Mouse (Mus musculus): ENCODE results near the gene Snrnp200. TPM values are rescaled to one million over a fixed set of nuclear protein-coding genes. Genes with fewer than 3 reads are reported as not detected.

Gene Snrnp200
- total and polyA plus RNA-seq, 3 experiments: 67.5 to 137 (median 122) TPM

DNA sequence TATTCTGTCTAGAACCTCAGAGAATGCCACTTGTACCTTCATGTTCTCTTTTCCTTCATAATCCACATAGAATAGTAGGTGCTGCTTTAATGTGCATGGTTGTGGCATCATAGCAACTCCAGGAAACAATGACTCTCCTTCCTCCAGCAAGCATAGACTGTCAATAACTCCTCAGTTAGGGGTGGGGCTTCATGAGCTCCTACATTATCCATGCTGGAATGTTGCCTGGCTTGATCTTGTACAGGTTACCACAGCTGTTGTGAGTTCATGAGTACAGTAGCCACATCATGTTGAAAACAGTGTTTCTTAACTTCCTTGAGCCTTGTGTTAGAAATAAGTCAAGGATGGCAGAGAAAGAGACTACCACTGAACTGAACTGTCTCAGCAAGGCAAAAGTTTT, 70.0 kb downstream of the Snrnp200 start:
- no peak for DNase-seq (ENCODE audit: low read depth, low spot score)
- H3K27me3 ChIP-seq (ENCODE audit: control insufficient read depth in 1 of 2, insufficient read depth in 2 of 2, low read length in 2 of 2): no peaks in the 10 kb centered on the region
- no peaks in the 10 kb centered on the region for H3K9me3 ChIP-seq (replicated peaks; ENCODE audit: insufficient read depth, low read length)
- TF ChIP-seq RAD21 (IDR thresholded peaks at IDR 0.05; ENCODE audit: low read depth, low read length) (no peak), MAFK (IDR thresholded peaks at IDR 0.05; ENCODE audit: borderline replicate concordance, low read depth, low read length) (no peak), KAT2A (conservative IDR thresholded peaks at IDR 0.05; ENCODE audit: low read depth, low read length) (no peak), UBTF (IDR thresholded peaks at IDR 0.05; ENCODE audit: borderline replicate concordance, insufficient read depth, low read depth, low read length) (no peak), E2F4 (IDR thresholded peaks at IDR 0.05; ENCODE audit: borderline replicate concordance, low read depth, low read length) (no peak), MYB (IDR thresholded peaks at IDR 0.05; ENCODE audit: low read depth, low read length) (no peak), ZMIZ1 (IDR thresholded peaks at IDR 0.05; ENCODE audit: low read depth, low read length) (no peak), NRF1 (IDR thresholded peaks at IDR 0.05; ENCODE audit: insufficient read depth, low read depth, low read length, poor library complexity, severe bottlenecking) (no peak), ETS1 (IDR thresholded peaks at IDR 0.05; ENCODE audit: low read depth, low read length) (no peak), MEF2A (IDR thresholded peaks at IDR 0.05; ENCODE audit: extremely low read depth, insufficient replicate concordance, low read depth, low read length, poor library complexity, severe bottlenecking) (no peak), CTCF (IDR thresholded peaks at IDR 0.05 in 2 of 3, conservative IDR thresholded peaks at IDR 0.05 in 1 of 3; ENCODE audit: control insufficient read depth in 1 of 3, insufficient read depth in 1 of 3, low read depth in 2 of 3, low read length in 3 of 3, poor library complexity in 1 of 3, severe bottlenecking in 1 of 3) (no peak), ZKSCAN1 (IDR thresholded peaks at IDR 0.05; ENCODE audit: low read depth, low read length) (no peak), POLR2A (IDR thresholded peaks at IDR 0.05; ENCODE audit: control insufficient read depth in 1 of 2, insufficient read depth in 1 of 2, low read depth in 1 of 2, low read length in 2 of 2, poor library complexity in 1 of 2) (no peak), CHD2 (IDR thresholded peaks at IDR 0.05; ENCODE audit: low read length) (no peak), SIN3A (IDR thresholded peaks at IDR 0.05; ENCODE audit: low read length) (no peak), EP300 (IDR thresholded peaks at IDR 0.05; ENCODE audit: low read depth in 1 of 2, low read length in 2 of 2) (no peak), TCF12 (IDR thresholded peaks at IDR 0.05; ENCODE audit: low read depth, low read length) (no peak), MAX (IDR thresholded peaks at IDR 0.05; ENCODE audit: low read length) (no peak), MYC (IDR thresholded peaks at IDR 0.05; ENCODE audit: low read depth, low read length) (no peak)
- no peak overlapping the region for H3K27ac ChIP-seq (ENCODE audit: control insufficient read depth, low read depth, low read length)
- H3K79me2 ChIP-seq (ENCODE audit: control insufficient read depth, insufficient read depth, low read length, poor library complexity): peaks cover 44% of the 10 kb centered on the region
- no peak overlapping the region for H3K9ac ChIP-seq (ENCODE audit: control insufficient read depth, low read depth, low read length, poor library complexity, severe bottlenecking)
- H3K4me3 ChIP-seq (ENCODE audit: control insufficient read depth in 1 of 2, insufficient read depth in 1 of 2, low read depth in 2 of 2, low read length in 2 of 2): no peak overlapping the region
- peaks cover 3 to 8% of the 10 kb centered on the region in 2 experiments; a peak in 3 of 4 replicates for H3K36me3 ChIP-seq (ENCODE audit: control insufficient read depth in 1 of 2, insufficient read depth in 2 of 2, low read length in 2 of 2)
- peaks cover 0 to 4% of the 10 kb centered on the region in 2 experiments; a peak in 3 of 4 replicates for H3K4me1 ChIP-seq (ENCODE audit: control insufficient read depth in 1 of 2, insufficient read depth in 2 of 2, low read length in 2 of 2)

Other genes with a start within 250 kb of the Snrnp200 start
- 9.4 and 10.5 TPM in 2 replicates for gene Ap4e1, start 199.7 kb upstream of the Snrnp200 start, total RNA-seq (2012; rRNA removed)
- 1 to 10 TPM in 1 of 2 experiments, not detected in 1; 9.4 TPM for gene Ap4e1, start 199.7 kb upstream of the Snrnp200 start, polyA plus RNA-seq (2012; ENCODE audit: insufficient read depth in 1 of 2, insufficient read length in 2 of 2, low read depth in 1 of 2, low replicate concordance in 2 of 2, missing spikeins in 1 of 2)
- gene Blvra, start 137.7 kb upstream of the Snrnp200 start, total RNA-seq (2012; rRNA removed): 22.7 and 23.7 TPM in 2 replicates
- gene Blvra, start 137.7 kb upstream of the Snrnp200 start, polyA plus RNA-seq (2012; ENCODE audit: insufficient read depth in 1 of 2, insufficient read length in 2 of 2, low read depth in 1 of 2, low replicate concordance in 2 of 2, missing spikeins in 1 of 2): 10 to 100 TPM in 1 of 2 experiments, not detected in 1; 18.7 TPM
- gene Ncaph, start 74.4 kb upstream of the Snrnp200 start, total RNA-seq (2012; rRNA removed): 37.5 and 41.5 TPM in 2 replicates
- gene Ncaph, start 74.4 kb upstream of the Snrnp200 start, polyA plus RNA-seq (2012; ENCODE audit: insufficient read depth in 1 of 2, insufficient read length in 2 of 2, low read depth in 1 of 2, low replicate concordance in 2 of 2, missing spikeins in 1 of 2): 10 to 100 TPM in 1 of 2 experiments, not detected in 1; 49.4 TPM
- gene Itpripl1, start 64.9 kb upstream of the Snrnp200 start, total RNA-seq (2012; rRNA removed): 20.6 and 22.7 TPM in 2 replicates
- gene Itpripl1, start 64.9 kb upstream of the Snrnp200 start, polyA plus RNA-seq (2012; ENCODE audit: insufficient read depth in 1 of 2, insufficient read length in 2 of 2, low read depth in 1 of 2, low replicate concordance in 2 of 2, missing spikeins in 1 of 2): 10 to 100 TPM in 1 of 2 experiments, not detected in 1; 27.3 TPM
- 1.2 and 1.5 TPM in 2 replicates for gene 1810024B03Rik, start 106 bp upstream of the Snrnp200 start, total RNA-seq (2012; rRNA removed)
- 1 to 10 TPM in 1 of 2 experiments, not detected in 1; 1.9 TPM for gene 1810024B03Rik, start 106 bp upstream of the Snrnp200 start, polyA plus RNA-seq (2012; ENCODE audit: insufficient read depth in 1 of 2, insufficient read length in 2 of 2, low read depth in 1 of 2, low replicate concordance in 2 of 2, missing spikeins in 1 of 2)
- 77.8 and 86.3 TPM in 2 replicates for gene Ciao1, start 39.4 kb downstream of the Snrnp200 start, total RNA-seq (2012; rRNA removed)
- gene Ciao1, start 39.4 kb downstream of the Snrnp200 start, polyA plus RNA-seq (2012; ENCODE audit: insufficient read depth in 1 of 2, insufficient read length in 2 of 2, low read depth in 1 of 2, low replicate concordance in 2 of 2, missing spikeins in 1 of 2): 10 to 100 TPM in 1 of 2 experiments, not detected in 1; 83.8 TPM
- 8.3 and 10.3 TPM in 2 replicates for gene Tmem127, start 39.5 kb downstream of the Snrnp200 start, total RNA-seq (2012; rRNA removed)
- 10 to 100 TPM in 1 of 2 experiments, not detected in 1; 16.6 TPM for gene Tmem127, start 39.5 kb downstream of the Snrnp200 start, polyA plus RNA-seq (2012; ENCODE audit: insufficient read depth in 1 of 2, insufficient read length in 2 of 2, low read depth in 1 of 2, low replicate concordance in 2 of 2, missing spikeins in 1 of 2)
- 87.9 and 88.0 TPM in 2 replicates for gene Stard7, start 61.8 kb downstream of the Snrnp200 start, total RNA-seq (2012; rRNA removed)
- 100 to 1,000 TPM in 1 of 2 experiments, 10 to 100 TPM in 1; 87.7 to 134 TPM for gene Stard7, start 61.8 kb downstream of the Snrnp200 start, polyA plus RNA-seq (2012; ENCODE audit: insufficient read depth in 1 of 2, insufficient read length in 2 of 2, low read depth in 1 of 2, low replicate concordance in 2 of 2, missing spikeins in 1 of 2)
- 6.5 and 10.4 TPM in 2 replicates for gene Dusp2, start 127.8 kb downstream of the Snrnp200 start, total RNA-seq (2012; rRNA removed)
- gene Dusp2, start 127.8 kb downstream of the Snrnp200 start, polyA plus RNA-seq (2012; ENCODE audit: insufficient read depth in 1 of 2, insufficient read length in 2 of 2, low read depth in 1 of 2, low replicate concordance in 2 of 2, missing spikeins in 1 of 2): 10 to 100 TPM in 1 of 2 experiments, not detected in 1; 11.6 TPM
- gene Astl, start 130.3 kb downstream of the Snrnp200 start, total RNA-seq (2012; rRNA removed): not detected in 2 replicates
- not detected for gene Astl, start 130.3 kb downstream of the Snrnp200 start, polyA plus RNA-seq (2012; ENCODE audit: insufficient read depth in 1 of 2, insufficient read length in 2 of 2, low read depth in 1 of 2, low replicate concordance in 2 of 2, missing spikeins in 1 of 2)
- not detected in 2 replicates for gene Adra2b, start 154.8 kb downstream of the Snrnp200 start, total RNA-seq (2012; rRNA removed)
- not detected for gene Adra2b, start 154.8 kb downstream of the Snrnp200 start, polyA plus RNA-seq (2012; ENCODE audit: insufficient read depth in 1 of 2, insufficient read length in 2 of 2, low read depth in 1 of 2, low replicate concordance in 2 of 2, missing spikeins in 1 of 2)
- not detected in 2 replicates for gene Gpat2, start 216.8 kb downstream of the Snrnp200 start, total RNA-seq (2012; rRNA removed)
- gene Gpat2, start 216.8 kb downstream of the Snrnp200 start, polyA plus RNA-seq (2012; ENCODE audit: insufficient read depth in 1 of 2, insufficient read length in 2 of 2, low read depth in 1 of 2, low replicate concordance in 2 of 2, missing spikeins in 1 of 2): under 1 TPM in 1 of 2 experiments, not detected in 1; 0.07 TPM
- gene Fahd2a, start 236.2 kb downstream of the Snrnp200 start, total RNA-seq (2012; rRNA removed): 7.2 and 8.2 TPM in 2 replicates
- 1 to 10 TPM in 1 of 2 experiments, not detected in 1; 6.8 TPM for gene Fahd2a, start 236.2 kb downstream of the Snrnp200 start, polyA plus RNA-seq (2012; ENCODE audit: insufficient read depth in 1 of 2, insufficient read length in 2 of 2, low read depth in 1 of 2, low replicate concordance in 2 of 2, missing spikeins in 1 of 2)

Data from MEL (cell line).